Mouse (Mus musculus) kidney, postnatal 0 days (tissue): ENCODE measurements around the gene Slc35e3. TPM values are rescaled to one million over a fixed set of nuclear protein-coding genes. Genes with fewer than 3 reads are reported as not detected.

ENCODE experiments used
- ATAC-seq: fragments of 200-750 bp; cut with Nextera tagmentation; replicated peaks from 2 replicates; pipeline ENCODE4 v1.8.0; 2017; ENCODE audit warnings: low read depth, moderate number of reproducible peaks, moderate TSS enrichment, moderate library complexity; ENCODE audit not compliant: low FRiP score
- DNase-seq: peaks from one replicate; pipeline ENCODE4 v3.0.0-alpha.2; 2016; ENCODE audit warnings: low spot score
- H3K27ac ChIP-seq: fragments of 300-500 bp; sonication (generic); 2 replicates; pipeline ENCODE4 v1.5.1; 2014; ENCODE audit warnings: mild to moderate bottlenecking
- H3K27me3 ChIP-seq: fragments of 300-500 bp; sonication (generic); 2 replicates; pipeline ENCODE4 v1.6.1; 2014; ENCODE audit warnings: low read length, mixed read lengths; ENCODE audit not compliant: insufficient read depth
- H3K36me3 ChIP-seq: fragments of 300-500 bp; sonication (generic); 2 replicates; pipeline ENCODE4 v1.6.1; 2014; ENCODE audit warnings: low read length, mixed read lengths; ENCODE audit not compliant: insufficient read depth
- H3K4me1 ChIP-seq: fragments of 300-500 bp; sonication (generic); replicated peaks from 2 replicates; pipeline ENCODE4 v1.6.1; 2014; ENCODE audit warnings: antibody characterized with exemption, low read length, mixed read lengths; ENCODE audit not compliant: insufficient read depth
- H3K4me2 ChIP-seq: fragments of 300-500 bp; sonication (generic); 2 replicates; pipeline ENCODE4 v1.6.1; 2014; ENCODE audit warnings: mild to moderate bottlenecking, low read length, moderate library complexity, mixed read lengths
- H3K4me3 ChIP-seq: fragments of 300-500 bp; sonication (generic); replicated peaks from 2 replicates; pipeline ENCODE4 v1.5.1; 2014; ENCODE audit warnings: low read depth, low read length
- H3K9ac ChIP-seq: fragments of 300-500 bp; sonication (generic); 2 replicates; pipeline ENCODE4 v1.6.1; 2014; ENCODE audit warnings: low read depth, low read length
- H3K9me3 ChIP-seq: fragments of 300-500 bp; sonication (generic); replicated peaks from 2 replicates; pipeline ENCODE4 v1.6.1; 2016; ENCODE audit warnings: low read length, inconsistent platforms, mixed read lengths
- CTCF ChIP-seq: IDR thresholded peaks from 2 replicates; pipeline ENCODE4 v1.5.1; 2016; ENCODE audit warnings: antibody characterized with exemption, low read depth, mild to moderate bottlenecking, moderate library complexity
- WGBS: fragments of 180-500 bp; shearing (Covaris S2); extraction: QIAGEN DNeasy Blood & Tissue Kit; methylation state at CpG from one replicate; pipeline ENCODE4 v1.1.7; 2014; 5-methylcytosine and 5-hydroxymethylcytosine counted together
- polyA plus RNA-seq: library from polyadenylated mRNA; unstranded; fragments of >200 nt; fragmentation: Nextera tagmentation; extraction: Ambion mirVana; gene quantifications from 2 replicates; pipeline ENCODE4 v1.2.1, GENCODE M21; 2015

Gene Slc35e3
- polyA plus RNA-seq, 1 experiment from 2014 or later: 13.1 TPM

DNA sequence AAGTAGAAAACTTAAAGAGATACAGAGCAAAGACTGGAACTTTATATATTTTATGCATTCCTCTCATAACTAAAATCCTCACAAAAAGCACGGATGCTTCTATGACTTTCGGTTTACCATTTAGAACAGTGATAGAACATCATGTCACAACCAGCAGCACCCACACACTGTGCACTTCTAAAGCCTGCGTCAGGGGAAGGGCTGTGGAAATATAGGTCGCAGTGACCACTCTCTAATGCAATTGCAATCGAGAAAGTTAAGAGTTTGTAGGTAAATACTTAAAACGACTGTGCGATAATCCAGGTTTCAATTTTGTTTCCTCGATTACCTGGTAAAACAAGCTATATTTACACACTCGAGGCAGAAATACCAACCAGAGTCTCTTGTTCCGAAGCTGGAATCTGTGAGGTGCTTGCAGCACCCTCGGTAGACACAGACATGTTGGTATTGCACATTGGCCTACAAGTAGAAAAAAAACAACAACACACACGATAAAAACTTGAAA lies 36.8 kb downstream of the Slc35e3 start:
- 35% methylated on average over 12 of the region's 12 CpGs for WGBS
- Histone ChIP-seq H3K27me3 (no peaks in the 10 kb centered on the region), H3K9me3 (no peaks in the 10 kb centered on the region), H3K4me3 (peak overlapping the region; percentile 99), H3K36me3 (peaks cover 16% of the 10 kb centered on the region), H3K27ac (peak overlapping the region; percentile 98; the same call in 1 of the 2 replicates), H3K9ac (peak overlapping the region; percentile 99), H3K4me2 (peak overlapping the region; percentile 55), H3K4me1 (0 out of 2 replicates have a peak, but pooled peaks cover 4% of the 10 kb centered on the region)
- no peak for TF ChIP-seq CTCF
- DNase-seq (no peak), ATAC-seq (no peak)

DNA sequence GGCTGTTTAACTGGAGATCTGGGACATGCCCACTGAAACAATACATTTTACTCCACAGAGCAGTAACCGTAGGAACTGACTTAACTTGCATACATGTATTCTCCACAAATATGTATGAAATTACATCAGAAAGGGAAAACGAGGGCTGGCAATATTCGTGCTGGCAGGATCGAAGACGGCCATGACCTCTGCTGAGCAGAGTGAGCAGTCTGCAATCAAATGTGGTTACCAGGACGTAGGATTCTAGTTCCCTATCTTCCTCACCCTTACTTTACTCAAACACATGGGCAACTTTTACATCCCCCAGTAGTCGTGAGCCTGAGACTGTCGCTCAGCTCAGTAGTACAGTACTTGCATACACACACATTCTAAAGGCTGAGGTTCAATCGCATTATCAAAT lies 37.3 kb downstream of the Slc35e3 start:
- ATAC-seq (no peak), DNase-seq (no peak)
- Histone ChIP-seq H3K9ac (peak overlapping the region; percentile 32; the same call in 1 of the 2 replicates), H3K27ac (no peak overlapping the region), H3K36me3 (peaks cover 19% of the 10 kb centered on the region), H3K9me3 (no peaks in the 10 kb centered on the region), H3K4me2 (peak overlapping the region; percentile 55), H3K27me3 (no peaks in the 10 kb centered on the region), H3K4me1 (0 out of 2 replicates have a peak, but pooled peaks cover 4% of the 10 kb centered on the region), H3K4me3 (peak overlapping the region; percentile 99; the same call in 1 of the 2 replicates)
- 80% methylated on average over 9 of the region's 9 CpGs for WGBS
- TF ChIP-seq CTCF: no peak

DNA sequence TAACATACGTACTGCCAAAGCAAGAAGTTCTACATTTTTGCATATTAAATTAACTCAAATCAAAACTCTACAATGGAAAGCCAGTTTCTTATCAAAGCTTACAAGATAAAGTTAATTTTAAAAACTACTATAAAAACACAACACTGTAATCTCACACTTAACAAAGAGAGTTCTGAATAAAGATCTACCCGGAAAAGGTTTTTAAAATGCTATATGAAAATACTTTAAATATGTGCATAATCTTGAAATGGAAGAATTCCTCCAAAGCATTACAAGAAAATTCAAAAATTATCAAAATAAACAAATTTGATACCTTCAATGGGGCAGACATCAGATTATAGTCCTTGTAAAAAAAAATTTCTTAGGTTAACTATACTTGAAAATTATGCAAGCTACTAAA lies 37.8 kb downstream of the Slc35e3 start:
- Histone ChIP-seq H3K36me3 (peaks cover 24% of the 10 kb centered on the region), H3K9ac (no peak overlapping the region), H3K27ac (no peak overlapping the region), H3K4me3 (no peak overlapping the region), H3K9me3 (no peaks in the 10 kb centered on the region), H3K4me1 (0 out of 2 replicates have a peak, but pooled peaks cover 4% of the 10 kb centered on the region), H3K4me2 (no peak overlapping the region), H3K27me3 (no peaks in the 10 kb centered on the region)
- DNase-seq: no peak
- no peak for ATAC-seq
- TF ChIP-seq CTCF: no peak
- 98% methylated on average over 2 of the region's 2 CpGs for WGBS

DNA sequence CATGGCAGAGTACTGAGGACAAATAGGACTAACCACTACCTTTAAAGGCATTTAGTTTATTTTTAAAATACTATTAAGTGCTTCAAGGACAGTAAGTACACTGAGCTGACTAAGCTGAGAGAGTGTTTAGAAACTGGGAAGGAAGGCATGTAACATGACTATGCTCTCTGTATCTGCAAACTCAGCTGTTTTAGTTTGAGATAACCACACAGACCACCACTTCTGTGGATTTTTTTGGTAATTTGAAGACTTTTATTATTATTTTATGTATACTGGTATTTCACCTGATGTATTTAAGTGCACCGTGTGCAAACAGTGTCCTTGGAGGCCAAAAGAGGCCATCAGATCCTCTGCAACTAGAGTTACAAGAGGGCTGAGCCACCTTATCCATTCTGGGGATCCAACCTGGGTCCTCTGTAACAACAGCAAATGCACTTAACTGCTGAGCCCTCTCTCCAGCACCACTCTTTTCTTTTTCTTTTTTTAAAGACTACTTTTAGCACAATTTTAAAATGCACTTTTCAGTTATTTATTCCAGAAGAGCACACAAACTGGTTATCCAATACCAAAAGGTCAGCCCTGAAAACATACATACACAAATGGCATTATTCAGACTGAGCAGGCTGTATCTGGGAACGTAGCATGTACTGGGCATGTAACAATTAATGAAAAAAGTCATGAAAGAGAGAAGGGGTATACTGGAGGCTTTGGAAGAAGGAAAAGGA lies 38.9 kb downstream of the Slc35e3 start:
- no peak for TF ChIP-seq CTCF

DNA sequence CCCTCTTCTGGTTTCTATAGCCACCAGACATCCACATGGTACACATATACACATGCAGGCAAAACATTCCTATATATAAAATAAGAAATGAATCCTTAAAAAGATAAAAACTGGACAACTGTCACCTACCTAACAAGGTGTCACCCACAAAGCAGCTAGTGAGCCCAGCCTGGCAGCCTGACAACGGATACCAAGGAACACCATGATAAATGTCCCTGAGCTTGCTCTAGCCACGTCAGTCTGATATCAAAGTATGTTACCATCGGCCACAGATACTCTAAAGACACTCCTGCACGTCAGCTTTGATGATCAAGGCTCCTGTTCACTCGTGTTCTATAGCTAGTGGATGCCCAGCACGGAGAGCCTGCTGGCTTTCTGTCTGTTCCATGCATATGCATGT lies 39.7 kb downstream of the Slc35e3 start:
- no peak overlapping the region for H3K9ac ChIP-seq
- no peak for ATAC-seq
- DNase-seq: no peak
- H3K4me1 ChIP-seq: 0 out of 2 replicates have a peak, but pooled peaks cover 4% of the 10 kb centered on the region
- H3K4me2 ChIP-seq: no peak overlapping the region
- WGBS: 91% methylated on average over 6 of the region's 6 CpGs
- no peak for TF ChIP-seq CTCF
- no peaks in the 10 kb centered on the region for H3K27me3 ChIP-seq
- H3K36me3 ChIP-seq: peaks cover 38% of the 10 kb centered on the region
- H3K4me3 ChIP-seq: no peak overlapping the region
- H3K27ac ChIP-seq: no peak overlapping the region
- H3K9me3 ChIP-seq: no peaks in the 10 kb centered on the region

More for the DNA sequence above, 38.9 kb downstream of the Slc35e3 start:
- 90% methylated on average over 2 of the region's 2 CpGs for WGBS
- DNase-seq (no peak), ATAC-seq (no peak)
- H3K9me3 ChIP-seq: no peaks in the 10 kb centered on the region
- H3K36me3 ChIP-seq: peaks cover 31% of the 10 kb centered on the region
- H3K27ac ChIP-seq: no peak overlapping the region
- H3K27me3 ChIP-seq: no peaks in the 10 kb centered on the region
- no peak overlapping the region for H3K9ac ChIP-seq
- no peak overlapping the region for H3K4me2 ChIP-seq
- 0 out of 2 replicates have a peak, but pooled peaks cover 4% of the 10 kb centered on the region for H3K4me1 ChIP-seq
- no peak overlapping the region for H3K4me3 ChIP-seq

DNA sequence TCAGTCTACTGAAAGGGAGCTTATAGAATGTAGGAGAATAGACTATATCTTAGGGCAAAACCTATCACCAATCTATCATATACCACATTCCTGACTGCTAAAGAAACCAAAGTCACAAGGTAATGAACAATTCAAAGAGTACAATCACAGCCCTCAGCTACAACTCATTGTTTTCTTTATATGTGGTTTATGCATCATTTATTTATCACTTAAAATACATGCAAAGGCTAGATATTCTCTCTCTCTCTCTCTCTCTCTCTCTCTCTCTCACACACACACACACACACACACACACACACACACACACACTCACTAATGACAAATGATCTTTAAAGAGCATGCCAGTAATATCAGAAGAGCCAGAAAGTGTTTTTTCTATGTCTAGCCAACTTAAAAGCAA lies 40.4 kb downstream of the Slc35e3 start:
- Histone ChIP-seq H3K4me1 (0 out of 2 replicates have a peak, but pooled peaks cover 4% of the 10 kb centered on the region), H3K36me3 (peaks cover 38% of the 10 kb centered on the region), H3K4me2 (no peak overlapping the region), H3K27ac (no peak overlapping the region), H3K4me3 (no peak overlapping the region), H3K27me3 (no peaks in the 10 kb centered on the region), H3K9me3 (no peaks in the 10 kb centered on the region), H3K9ac (no peak overlapping the region)
- ATAC-seq: no peak
- DNase-seq: no peak
- no peak for TF ChIP-seq CTCF
